Mouse (Mus musculus): ENCODE results near the gene Cmtm2b.
"Not testable (repeated sequence)": the region's sequence is repeated elsewhere in the genome, so short reads cannot be mapped to it uniquely, and the experiment has no call there.

Cmtm2b gene

DNA sequence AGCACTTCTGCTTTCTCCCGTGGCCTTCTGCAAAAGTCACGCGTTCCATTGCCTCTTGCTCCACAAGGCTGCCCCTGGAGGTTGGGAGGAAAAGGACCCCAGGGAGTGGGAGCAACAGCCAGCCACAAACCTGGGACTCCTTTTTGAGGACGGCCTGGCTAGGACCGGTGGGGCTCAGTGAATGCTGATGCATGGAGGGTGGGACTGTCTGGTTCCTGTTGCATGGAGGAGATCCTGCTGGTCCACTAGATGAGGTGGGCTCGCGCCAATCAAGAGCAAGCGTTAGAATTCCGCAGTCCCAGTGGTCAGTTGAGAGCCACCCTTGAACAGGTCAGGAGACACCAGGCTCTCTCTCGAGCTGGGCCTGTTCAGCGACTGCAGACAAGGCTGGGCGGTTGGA is at the start of gene Cmtm2b:
Gene Cmtm2b, plus strand, starts transcription at position 301 of the 400 bp plus-strand sequence.
- not testable (repeated sequence) for DNase-seq

- not testable (repeated sequence) for DNase-seq
Observed at GRCm38 (mm10) chr8:104293081-104293480, 28.9 kb upstream of the Cmtm2b start, which contains the start of gene Cmtm2a. Cmtm2a (minus strand) TSS chr8:104293181.

DNA sequence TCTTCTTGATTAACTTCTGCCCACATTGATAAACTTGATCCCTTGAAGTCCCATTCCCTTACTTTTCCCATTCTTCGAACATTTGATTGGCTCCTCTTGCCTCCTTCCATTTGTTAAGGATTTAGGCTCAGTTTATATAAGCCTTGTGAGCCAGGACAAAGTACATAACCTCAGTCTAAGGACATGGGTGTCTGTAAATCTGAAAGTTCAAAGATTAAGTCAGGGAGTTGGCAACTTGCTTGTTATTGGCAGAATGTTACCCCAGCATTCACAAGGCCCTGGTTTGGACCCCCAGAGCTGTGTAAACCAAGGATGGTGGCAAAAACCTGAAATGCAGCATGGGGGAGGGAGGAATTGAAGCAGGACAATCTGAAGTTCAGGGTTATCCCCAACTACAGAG is 27.6 kb upstream of the Cmtm2b start:
- DNase-seq, result peak; percentile 72

DNA sequence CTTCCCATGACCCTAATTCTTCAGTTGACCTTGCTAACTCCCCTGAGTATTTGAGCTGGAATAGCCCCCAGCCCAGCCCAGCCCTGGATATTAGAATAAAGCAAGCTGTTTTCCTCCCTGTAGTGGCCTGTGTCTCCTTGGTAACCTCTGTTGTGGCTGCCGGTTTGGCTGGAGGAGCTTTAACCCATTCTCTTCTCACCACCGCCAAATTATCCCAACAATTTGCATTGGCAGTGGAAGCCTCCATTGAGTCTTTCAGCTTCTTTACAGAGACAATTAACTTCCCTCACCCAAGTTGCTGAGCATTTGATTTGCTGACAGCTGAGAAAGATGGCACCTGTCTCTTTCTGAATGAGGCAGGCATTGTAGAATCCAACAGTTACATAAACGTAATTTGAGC is 20.5 kb upstream of the Cmtm2b start:
- DNase-seq, result not testable (repeated sequence)

- not testable (repeated sequence) for DNase-seq
Observed at GRCm38 (mm10) chr8:104302536-104302935, 19.5 kb upstream of the Cmtm2b start.

DNA sequence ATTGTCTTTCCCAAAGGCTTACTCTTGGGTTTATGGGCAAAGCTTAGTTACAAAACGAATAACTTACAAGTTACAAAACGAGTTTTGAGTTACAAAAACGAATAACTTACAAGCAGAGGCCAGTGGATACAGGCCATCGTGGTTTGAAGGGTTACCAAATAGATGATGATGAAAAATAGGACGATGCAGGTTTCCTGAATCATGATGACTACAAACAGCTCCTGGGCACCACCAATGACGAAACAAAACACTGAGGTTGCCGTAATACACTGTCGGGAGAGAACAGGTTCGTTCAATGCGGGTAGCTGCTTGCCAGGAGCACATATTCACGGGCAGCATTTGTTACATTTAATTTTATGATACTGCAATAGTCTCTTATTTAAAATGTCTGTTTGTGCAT is 17.1 kb upstream of the Cmtm2b start:
- no peak for DNase-seq

- DNase-seq, result not testable (repeated sequence)
Observed at GRCm38 (mm10) chr8:104308341-104308740, 13.7 kb upstream of the Cmtm2b start.

DNA sequence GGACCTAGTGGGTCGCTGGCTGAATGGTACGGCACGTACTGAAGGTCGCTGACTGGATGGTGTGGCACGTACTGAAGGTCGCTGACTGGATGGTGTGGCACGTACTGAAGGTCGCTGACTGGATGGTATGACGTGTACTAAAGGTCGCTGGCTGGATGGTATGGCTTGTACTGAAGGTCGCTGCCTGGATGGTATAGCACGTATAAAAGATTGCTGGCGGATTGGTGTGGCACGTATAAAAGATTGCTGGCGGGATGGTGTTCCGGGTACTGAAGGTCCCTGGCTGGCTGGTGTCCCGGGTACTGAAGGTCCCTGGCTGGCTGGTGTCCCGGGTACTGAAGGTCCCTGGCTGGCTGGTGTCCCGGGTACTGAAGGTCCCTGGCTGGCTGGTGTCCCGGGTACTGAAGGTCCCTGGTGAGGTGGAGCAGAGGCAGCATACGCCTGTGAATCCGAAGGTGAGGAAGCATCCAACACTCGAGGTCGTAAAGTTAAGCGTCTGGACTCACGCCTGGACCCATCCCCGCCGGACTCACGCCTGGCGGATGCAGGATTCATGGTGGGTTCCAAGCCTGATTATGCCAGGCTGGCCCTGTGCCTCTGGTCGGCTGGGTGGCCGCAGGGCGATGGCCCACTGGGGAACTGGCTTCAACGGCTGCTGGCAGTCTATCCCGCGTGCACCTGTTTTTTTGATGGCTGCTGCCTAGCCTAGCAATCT is 12.4 kb upstream of the Cmtm2b start, which contains the start of the genes Gm45711 and Cmtm1:
Gene Gm45711, minus strand, starts transcription at position 641 of the 715 bp plus-strand sequence.
Gene Cmtm1, minus strand, starts transcription at position 705 of the 715 bp plus-strand sequence.
- peak; percentile 9 for DNase-seq

- not testable (repeated sequence) for DNase-seq
Observed at GRCm38 (mm10) chr8:104312023-104312422, 10.0 kb upstream of the Cmtm2b start.

DNA sequence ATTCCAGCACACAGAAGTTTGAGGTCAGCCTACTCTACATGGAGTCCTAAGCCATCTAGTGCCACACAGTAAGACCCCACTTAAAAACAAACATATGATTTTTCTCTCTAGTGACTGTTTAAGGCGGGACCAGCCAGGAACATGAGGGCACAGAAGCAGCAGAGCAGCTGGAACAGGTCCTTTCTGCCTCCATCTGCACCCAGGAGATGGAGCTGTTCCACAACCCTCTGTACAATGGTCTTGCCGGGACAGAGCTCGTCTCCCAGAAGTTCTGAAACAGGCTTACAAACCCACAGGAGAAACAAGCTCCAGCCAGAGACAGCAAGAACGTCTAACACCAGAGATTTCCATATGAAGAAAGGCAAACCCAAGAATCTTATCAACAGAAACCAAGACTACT is 8.7 kb upstream of the Cmtm2b start:
- DNase-seq, result peak; percentile 35

DNA sequence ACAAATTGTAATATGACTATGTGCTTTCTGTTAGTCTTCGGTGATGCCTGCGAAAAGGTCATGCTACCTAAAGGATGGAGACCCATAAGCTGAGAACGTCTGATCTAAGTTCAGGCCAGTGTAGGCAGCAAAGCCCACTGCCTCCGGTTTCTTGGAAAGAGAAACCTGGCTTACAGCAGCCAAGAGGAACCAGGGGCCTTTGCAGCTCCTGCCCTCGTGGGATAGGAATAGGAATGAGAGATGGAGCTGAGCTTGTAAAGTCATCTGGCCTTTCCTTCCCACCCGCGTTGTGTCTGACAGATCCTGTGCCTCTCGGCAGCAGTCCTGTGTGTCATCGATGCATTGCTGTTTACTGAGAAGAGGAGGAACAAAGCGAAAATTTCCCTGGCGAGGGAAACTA is 763 bp upstream of the Cmtm2b start, which contains the start of gene Gm11020:
Gene Gm11020, plus strand, starts transcription at position 301 of the 400 bp plus-strand sequence.
- DNase-seq, result not testable (repeated sequence)

GRCm38 (mm10) chr8:104332665-104333631 is 10.9 kb downstream of the Cmtm2b start:
- DNase-seq, result no peak

DNA sequence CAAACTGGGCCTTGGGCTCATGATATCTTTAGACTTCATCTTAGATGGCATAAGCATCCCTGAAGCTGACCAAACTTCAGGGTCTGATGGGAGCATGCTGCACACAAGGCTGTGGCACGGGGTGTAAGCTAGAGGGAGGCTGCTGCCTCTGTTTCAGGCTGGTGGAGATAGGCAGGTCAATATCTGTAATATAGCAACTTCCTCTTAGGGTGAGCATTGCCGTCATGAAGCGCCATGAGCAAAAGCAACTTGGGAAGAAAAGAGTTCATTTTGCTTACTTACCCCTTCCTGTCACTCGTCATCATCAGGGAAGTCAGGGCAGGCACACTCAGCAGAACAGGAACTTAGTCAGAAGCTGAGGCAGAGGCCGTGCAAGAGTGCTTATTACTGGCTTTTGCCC is 11.8 kb downstream of the Cmtm2b start:
- no peak for DNase-seq

GRCm38 (mm10) chr8:104334196-104334595 is 12.2 kb downstream of the Cmtm2b start:
- DNase-seq, result no peak

GRCm38 (mm10) chr8:104336806-104337205 is 14.8 kb downstream of the Cmtm2b start:
- DNase-seq, result no peak

- no peak for DNase-seq
Observed at GRCm38 (mm10) chr8:104337890-104338289, 15.9 kb downstream of the Cmtm2b start.

DNA sequence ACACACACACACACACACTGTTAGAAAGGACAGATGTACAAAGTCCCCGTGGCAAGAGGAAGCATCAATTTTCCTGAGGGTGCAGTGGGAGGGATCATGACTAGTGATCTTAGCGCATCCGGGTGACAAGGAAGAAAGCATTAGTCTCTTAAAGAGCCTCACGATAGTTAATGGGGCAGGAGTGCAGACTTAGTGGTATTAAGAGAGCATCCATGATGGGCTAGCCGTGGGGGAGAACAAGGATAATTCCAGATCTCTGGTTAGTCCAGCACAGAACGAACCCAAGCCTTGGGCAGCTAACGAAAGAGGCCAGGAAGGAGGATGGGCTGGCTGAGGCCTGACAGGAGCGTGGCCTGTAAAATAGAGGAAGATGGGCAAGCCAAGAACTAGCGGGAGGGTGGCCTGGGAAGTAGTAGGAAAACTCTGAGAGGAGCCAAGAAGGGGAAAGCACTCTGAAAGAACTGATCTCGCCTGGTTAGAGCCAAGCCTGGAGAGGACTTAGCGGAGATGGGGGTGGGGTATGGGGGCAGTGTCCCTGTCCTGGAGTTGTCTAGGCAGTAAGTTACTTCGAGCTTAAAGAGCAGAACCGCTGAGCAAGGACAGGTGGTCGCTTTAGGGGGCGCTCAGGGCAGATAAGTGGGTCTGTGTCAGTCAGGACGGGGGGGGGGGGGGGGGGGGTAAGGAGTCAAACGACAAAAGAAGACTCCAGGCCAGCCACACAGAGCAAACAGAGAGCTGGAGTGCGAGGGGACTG is 17.4 kb downstream of the Cmtm2b start, which contains the start of gene Cmtm3:
Gene Cmtm3, plus strand, starts transcription at position 182 of the 754 bp plus-strand sequence.
- DNase-seq, result peak; percentile 48

DNA sequence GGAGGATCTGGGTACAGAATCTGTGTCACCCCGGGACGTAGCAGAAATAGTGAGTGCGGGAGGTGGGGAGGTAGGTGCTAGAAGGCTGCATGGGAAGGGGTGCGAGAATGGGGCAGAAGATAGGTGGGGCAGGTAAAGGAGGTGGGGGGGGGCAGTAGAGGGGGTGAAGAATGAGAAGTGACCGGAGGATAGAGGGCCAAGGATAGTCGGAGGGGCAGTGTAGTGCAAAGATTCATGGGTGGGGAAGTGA is 17.9 kb downstream of the Cmtm2b start:
- DNase-seq, result no peak

DNA sequence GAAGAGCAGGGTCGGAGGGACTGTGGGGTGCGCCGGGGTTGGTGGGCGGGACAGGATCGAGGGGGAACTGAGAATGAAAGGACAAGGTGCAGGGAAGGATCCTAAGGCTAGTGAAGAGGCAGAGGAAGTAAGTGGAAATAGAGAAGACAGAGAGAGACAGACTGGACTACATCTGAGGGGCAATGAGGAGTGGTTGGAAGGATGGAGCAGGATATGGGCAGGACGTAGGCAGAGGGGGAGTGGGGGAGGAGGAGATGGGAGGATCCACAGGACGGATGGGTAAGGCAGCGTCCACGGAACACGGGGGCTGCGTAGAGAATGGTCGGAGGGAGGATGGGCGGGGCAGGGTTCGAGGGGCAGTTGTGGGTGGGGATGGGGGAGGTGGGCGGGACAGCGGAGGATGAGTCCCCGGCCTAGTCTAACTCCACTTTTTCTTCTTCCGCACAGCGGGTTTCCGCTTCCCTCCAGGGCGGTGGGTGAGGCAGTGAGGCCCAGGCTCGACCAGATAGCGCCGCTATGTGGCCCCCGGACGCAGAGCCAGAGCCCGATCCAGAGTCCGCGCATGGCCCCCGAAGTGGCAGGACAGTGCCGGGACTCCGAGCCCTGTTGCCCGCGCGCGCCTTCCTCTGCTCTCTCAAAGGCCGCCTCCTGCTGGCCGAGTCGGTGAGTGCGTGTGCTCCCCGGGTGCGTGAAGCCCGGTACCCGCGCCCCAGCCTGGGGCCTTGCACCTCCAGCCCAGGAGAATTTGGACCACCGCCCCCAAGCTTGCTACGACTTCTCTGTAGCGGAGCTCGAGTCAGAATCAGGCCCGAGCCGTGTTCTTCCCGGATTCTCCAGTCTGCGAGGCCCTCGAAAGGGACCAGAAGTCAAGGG is 18.4 kb downstream of the Cmtm2b start:
- DNase-seq, result peak; percentile 68

DNA sequence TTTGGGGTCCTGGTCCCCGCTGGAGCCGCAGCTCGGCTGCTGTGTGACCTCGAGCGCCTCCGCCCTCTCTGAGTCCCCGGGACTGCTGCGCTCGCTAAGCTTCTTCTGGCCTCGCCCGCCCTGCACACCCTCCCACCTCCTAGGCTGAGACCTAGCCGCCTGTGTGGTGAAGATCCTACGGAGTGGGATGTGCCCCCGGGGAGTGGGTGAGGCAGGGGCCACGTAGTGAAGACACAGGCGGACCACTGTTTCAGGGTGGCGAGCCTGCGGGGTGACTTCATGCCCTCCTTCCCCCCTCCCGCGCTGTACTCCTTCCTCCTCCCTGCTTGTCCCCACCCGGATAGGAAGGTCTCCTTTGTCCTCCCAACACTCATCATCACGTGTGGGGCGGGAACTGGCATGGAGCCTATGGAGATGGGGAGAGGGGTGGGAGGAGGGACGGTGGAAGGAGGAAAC is 19.1 kb downstream of the Cmtm2b start:
- DNase-seq, result peak; percentile 57

DNA sequence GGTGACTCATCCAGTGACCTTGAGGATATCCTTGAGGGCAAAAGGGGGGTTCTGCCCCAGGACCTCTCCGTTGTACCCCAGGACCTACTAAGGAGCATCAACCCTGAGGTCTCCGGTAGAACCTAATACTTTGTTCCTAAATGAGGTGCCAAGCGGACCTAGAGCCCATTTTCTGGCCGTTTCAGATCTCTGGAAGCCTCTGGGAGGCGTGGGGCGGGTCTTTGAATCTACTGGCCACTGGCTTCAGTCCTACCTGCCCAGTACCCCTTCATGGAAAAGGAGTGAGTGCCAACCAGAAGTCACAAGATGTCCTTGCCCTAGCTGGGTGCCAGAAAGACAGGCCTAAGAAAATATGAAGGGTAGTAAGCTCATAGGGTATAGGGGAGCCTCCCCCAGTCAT is 19.6 kb downstream of the Cmtm2b start:
- DNase-seq, result no peak

DNA sequence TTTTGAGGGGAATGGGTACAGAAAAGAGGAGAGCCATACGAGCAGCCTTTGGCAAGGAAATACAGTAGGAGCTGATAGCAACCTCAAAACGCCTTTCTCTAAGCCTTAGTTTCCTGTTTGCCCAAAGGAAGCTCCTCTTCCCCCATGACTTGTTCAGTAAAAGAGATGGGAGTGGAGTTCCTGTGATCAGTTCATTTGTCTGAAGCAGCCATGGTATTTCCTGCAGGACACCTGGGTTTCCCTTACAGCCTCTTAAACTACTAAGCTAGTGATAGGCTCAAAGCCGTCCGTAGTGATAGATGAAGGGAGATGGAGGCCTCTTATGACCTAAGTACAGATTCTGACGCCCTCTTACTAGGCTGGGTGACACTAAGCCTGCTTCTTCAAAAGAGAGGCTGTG is 20.4 kb downstream of the Cmtm2b start:
- no peak for DNase-seq

Data from kidney, adult 9 months (tissue).